Mouse (Mus musculus) skeletal muscle tissue, adult 2 months (tissue): ENCODE results near the gene Gusb.

Source experiments
- DNase-seq: peaks from one replicate; pipeline ENCODE4 v3.0.0-alpha.2; 2012; ENCODE audit warnings: low read depth, low spot score

Gusb gene

DNA sequence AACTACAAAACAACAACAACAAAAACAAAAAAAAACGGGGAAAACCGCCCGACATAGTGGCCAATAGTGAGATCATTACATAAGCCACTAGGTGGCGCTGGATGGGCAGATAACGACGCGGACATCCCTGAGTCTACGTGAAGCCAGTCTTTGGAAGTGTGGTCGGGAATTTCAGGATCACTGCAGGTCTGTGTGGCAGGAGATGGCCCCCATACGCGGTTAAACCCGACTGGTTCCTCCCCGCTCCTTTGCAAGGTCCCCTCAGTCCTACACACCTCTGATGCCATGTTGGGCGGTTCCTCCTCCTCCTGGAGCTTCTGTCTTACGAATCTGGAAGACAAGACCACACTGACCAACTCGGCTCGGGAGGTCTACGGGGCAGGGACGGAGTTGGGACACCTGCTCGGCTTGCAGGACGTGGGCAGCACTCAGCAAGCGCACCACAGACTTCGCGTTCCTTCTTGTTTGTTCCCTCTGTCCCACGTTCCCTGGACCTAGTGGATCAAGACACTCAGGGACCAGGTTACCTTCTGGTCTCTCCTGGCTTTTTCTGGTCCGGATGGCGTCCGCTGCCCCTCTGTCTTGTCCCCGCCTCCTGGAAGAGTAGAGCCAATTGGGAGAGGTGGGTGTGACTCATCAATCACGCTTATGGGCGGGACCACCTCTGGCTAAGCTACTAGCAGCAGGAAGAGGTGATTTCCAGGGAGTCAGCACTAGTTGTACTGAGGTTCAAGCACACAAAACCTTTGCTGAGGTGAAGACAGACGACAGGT lies 21.1 kb upstream of the Gusb start:
- peak; percentile 81 for DNase-seq

- no peak for DNase-seq
Observed at GRCm38 (mm10) chr5:130023067-130023766, 20.4 kb upstream of the Gusb start.

- no peak for DNase-seq
Observed at GRCm38 (mm10) chr5:130022366-130022765, 19.5 kb upstream of the Gusb start.

DNA sequence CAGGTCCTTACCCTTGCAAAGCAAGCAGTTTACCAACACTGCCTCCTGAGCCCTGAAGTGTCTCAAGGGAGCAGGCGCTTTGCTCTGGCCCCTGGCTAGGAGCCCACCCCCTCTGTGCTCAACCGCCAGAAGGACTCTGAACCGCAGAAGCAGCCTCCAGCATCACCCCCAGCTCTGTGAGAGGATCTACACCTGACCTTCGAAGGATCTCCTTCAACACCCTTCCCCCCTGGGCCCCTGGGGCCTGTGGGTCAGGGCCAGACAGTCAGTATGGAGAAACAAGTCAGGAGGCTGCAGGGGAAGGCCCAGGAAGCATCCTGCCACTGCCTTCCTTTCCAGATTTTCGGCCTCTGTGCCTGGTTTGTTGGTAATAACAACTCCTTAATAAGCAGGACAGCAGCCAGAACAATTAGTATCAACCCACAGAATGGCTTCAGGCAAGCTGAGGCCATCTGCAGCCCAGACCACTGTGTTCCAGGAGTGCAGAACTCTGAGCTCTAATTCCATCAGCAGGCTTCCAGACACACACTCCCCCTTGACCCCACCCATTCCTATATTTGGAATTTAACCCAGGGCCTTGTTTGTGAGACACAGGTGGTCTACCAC lies 18.6 kb upstream of the Gusb start:
- no peak for DNase-seq

DNA sequence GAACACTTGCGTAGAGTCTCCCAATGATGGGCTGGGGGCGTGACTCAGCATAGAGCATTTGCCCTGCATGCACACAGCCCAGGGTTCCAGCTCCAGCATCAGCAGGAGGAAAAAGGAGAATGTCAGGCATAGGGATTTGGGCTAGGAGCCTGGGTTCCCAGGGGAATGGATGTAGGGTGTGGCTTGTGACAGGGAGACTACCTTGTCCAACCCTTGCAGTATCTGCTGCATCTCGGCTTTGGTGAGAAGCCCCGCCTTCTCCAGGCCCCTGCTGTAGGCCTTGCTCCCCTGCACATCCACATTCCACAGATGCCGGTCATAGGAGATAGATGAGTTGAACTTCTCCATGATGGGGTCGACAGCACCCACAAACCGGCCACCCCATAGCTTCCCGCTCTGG lies 16.6 kb upstream of the Gusb start:
- DNase-seq, result no peak

DNA sequence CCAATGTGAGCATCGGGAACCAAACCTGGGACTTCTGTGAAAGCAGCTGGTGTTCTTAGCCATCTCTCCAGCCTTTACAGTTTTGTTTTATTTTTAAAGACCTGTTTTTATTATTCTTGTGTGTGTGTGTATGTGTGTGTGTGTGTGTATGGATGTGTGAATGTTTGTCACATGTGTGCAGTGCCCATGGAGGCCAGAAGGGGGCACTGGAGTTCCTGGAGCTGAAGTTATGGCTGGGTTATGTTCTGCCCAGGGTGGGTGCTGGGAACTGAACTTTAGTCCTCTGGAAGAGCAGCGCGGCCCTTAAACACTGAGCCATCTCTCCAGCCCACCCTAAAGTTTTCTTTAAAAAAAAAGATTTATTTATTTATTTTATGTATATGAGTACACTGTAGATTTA lies 12.3 kb upstream of the Gusb start:
- DNase-seq, result no peak

- DNase-seq, result no peak
Observed at GRCm38 (mm10) chr5:130010961-130011360, 8.1 kb upstream of the Gusb start.

DNA sequence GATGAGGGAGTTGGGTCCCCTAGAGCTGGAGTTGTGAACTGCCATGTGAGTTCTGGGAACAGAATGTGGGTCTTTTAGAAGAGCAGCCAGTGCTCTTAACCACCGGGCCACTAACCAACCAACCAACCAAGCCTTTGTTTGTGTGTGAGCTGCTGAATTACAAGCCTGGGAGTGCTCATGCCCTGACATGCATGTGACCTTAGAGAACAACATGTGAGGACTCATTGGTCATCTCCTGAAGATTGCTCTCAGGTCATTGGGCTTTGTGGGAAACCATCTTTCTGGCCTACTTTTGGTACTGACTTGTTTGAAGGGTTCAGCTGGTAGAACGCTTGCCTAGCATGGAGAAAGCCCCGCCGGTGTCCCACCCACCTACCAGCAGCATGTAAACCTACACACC lies 6.9 kb upstream of the Gusb start:
- no peak for DNase-seq

DNA sequence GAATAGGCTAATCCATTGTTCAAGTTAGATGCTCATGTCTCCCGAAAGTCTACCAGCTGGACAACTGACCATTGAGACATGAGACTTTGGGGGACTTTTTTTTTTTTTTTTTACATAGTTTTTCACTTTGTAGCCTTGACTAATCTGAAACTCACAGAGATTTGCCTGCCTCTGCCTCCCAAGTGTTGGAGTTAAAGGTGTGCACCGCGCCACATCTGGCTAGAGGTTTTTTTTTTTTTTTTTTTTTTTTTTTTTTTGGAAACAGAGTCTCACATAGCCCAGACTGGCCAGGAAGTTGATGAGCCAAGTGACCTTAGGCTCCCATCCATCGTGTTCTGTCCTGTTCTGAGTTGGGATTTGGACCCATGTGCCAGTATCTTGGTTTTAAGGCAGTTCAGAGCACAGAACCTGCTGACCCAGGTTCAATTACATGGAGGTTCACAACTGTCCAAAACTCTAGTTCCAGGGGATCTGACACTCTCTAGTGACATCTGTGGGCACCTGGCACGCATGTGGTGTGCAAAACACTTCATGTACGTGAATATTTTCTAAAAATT lies 5.3 kb upstream of the Gusb start:
- DNase-seq, result no peak

- DNase-seq, result no peak
Observed at GRCm38 (mm10) chr5:130007344-130007743, 4.5 kb upstream of the Gusb start.

- no peak for DNase-seq
Observed at GRCm38 (mm10) chr5:130003229-130003628, 380 bp upstream of the Gusb start.

DNA sequence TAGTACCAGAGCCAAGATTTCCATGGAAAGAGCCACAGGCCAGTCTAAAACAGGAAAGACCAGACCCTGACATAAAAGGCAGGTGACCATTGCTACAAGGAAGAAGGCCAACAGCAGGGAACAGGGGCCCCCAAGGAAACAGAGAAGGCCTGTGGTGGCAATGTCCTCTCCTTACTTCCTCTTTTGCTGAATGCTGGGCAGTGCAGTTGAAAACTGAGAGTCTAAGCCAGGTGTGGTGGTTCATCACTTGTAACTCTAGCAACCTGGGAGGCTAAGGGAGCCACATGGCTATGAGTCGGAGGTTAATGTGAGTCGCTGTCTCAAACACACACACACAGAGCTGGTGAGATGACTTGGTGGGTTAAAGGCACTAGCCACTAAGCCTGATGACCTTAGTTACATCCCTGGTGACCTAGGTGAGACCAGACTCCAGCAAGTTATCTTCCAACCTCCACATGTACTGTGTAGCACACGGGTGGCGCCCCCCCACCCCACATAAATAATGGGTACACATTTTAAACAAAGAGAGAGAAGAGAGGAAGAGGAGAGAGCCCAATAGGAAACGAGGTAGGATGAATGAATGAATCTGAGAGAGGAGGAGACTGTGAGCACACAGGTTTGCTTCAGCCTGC lies 1.4 kb downstream of the Gusb start:
- no peak for DNase-seq

DNA sequence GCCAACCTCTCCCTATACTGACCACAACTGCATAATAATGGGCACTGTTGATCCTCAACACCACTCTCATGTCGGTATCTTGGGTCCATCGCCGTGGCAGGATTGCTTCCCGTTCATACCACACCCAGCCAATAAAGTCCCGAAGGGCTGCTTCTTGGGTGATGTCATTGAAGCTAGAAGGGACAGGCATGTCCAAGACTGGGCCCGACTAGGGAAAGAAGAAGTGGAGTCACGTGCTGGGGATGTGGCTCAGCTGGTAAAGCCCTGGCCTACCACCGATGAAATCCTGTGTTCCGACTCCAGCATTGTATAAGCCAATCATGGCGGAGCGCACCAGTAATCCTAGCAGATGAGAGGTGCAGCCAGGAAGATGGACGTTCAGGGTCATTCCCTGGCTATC lies 2.1 kb downstream of the Gusb start:
- DNase-seq, result peak; percentile 25

DNA sequence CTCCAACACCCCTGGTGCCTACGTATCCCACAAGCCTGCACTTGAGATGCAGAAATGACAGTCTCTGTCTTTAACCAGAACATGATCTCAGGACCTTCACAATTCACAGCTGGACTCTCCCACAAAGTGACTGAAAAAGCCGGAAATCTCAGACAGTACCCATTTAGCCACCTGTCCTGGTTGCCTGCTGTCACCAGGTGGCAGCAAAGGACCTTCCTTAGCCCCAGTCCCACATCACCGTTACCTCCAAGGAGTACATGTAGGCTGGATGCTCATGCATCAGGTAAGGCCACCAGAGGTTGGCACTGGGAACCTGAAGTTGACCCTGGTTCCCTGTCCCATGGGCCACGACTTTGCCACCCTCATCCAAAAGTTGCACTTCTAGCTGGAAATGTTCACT lies 3.8 kb downstream of the Gusb start:
- peak; percentile 40 for DNase-seq

- no peak for DNase-seq
Observed at GRCm38 (mm10) chr5:129997700-129998099, 5.1 kb downstream of the Gusb start.

- DNase-seq, result no peak
Observed at GRCm38 (mm10) chr5:129994989-129995388, 7.9 kb downstream of the Gusb start.

DNA sequence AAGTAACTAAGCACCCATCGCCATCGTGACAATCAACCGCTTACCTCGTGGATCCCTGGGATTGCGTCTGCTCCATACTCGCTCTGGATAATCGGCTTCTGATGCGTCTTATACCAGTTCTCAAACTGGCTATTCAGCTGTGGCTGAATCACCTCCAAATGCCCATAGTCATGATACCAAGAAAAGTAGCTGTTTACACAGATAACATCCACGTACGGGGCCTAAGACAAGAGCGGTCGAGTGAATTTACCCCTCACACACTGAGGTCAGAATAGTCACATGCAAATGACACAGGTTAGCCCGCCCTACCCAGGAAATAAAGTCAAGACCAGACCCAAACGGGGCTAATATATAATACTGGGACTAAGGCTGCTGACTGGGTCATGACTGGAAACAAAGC lies 9.5 kb downstream of the Gusb start:
- DNase-seq, result no peak

DNA sequence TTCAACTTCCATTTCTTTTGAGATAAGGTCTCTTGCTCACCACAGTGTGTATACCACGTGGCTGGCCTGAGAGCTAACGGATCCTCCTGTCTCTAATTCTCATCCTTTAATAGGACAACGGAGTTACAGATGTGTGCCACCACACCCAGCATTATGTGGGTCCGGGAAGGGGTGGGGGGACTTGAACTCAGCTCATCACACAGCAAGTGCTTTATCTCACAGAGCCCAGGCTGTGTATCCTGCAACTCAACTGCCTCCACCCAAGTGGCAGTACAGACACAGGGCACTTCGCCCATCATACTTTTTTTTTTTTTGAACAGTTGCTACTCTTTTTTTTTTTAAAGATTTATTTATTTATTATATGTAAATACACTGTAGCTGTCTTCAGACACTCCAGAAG lies 11.0 kb downstream of the Gusb start:
- no peak for DNase-seq

- no peak for DNase-seq
Observed at GRCm38 (mm10) chr5:129989376-129989775, 13.5 kb downstream of the Gusb start.

DNA sequence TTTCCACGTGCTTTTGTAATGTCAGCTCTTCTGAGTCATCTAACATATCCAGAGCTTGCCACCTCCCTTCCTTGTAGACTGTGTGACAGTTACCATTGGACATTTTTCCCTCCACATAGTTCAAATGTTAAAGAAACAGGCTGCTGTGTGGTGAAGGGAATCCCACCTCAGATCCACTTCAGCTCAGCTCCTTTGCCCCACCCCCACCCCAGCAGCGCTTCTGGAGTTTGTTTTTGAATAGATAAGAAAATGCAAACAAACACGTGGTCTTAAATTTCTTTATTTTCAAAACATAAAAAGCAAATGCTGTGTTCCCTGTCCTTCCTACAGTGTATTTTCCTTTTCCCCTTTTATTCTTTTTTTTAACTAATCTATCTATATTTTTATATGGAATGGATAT lies 22.6 kb downstream of the Gusb start:
- DNase-seq, result no peak

GRCm38 (mm10) chr5:129978608-129979007 lies 24.2 kb downstream of the Gusb start:
- no peak for DNase-seq

DNA sequence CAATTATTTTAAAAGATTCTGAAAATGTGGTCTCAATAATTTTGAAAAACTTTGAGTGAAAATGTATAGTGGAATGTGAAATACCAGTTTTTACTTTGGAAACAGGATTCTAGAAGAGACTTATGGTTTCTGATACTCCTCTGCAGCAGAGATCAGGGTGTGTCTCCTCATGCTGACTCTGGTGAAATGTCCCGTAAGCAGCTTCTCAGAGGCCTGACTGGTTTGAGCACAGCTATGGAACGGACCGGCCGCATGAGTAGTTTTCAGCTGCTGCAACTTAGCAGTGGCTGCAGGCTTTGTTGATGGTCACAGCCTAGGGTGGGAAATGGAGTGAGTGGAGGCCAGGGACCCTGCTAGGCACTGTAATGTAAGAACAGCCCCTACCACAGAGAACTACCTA lies 25.1 kb downstream of the Gusb start:
- DNase-seq, result no peak
